Mouse (Mus musculus) T-cell, adult 66 days (primary cell): ENCODE results near the gene Prrx1. TPM values are rescaled to one million over a fixed set of nuclear protein-coding genes. Genes with fewer than 3 reads are reported as not detected.

ENCODE experiments used
- total RNA-seq, 2 experiments: library from RNA; stranded (reverse); gene quantifications; 3 replicates in 1 of 2; 4 replicates in 1 of 2; pipeline ENCODE4 v1.2.4; 2023

The Prrx1 gene
- not detected for total RNA-seq

GRCm38 (mm10) chr1:163313101-163313773, at the start of gene Prrx1:
TSS of gene Prrx1 (minus strand) at chr1:163313710.

Other genes starting within 250 kb of the Prrx1 start
- not detected for gene Mroh9, start 228.0 kb downstream of the Prrx1 start, total RNA-seq
- gene Gorab, start 90.0 kb upstream of the Prrx1 start, total RNA-seq: 10 to 100 TPM; 13.3 to 14.1 TPM